Mouse (Mus musculus): ENCODE data around the gene Coro2a.
"Not testable (repeated sequence)": the region's sequence is repeated elsewhere in the genome, so short reads cannot be mapped to it uniquely, and the experiment has no call there.

Coro2a gene

GRCm38 (mm10) chr4:46601844-46602423 is at the start of gene Coro2a:
Gene Coro2a (minus strand): TSS chr4:46602202.
- peak; percentile 89 to 97 for DNase-seq (ENCODE audit: inconsistent age in 2 of 2, low spot score in 1 of 2)

GRCm38 (mm10) chr4:46650086-46650753 is 48.2 kb upstream of the Coro2a start, which contains the start of gene Tbc1d2:
Gene Tbc1d2 (minus strand): TSS chr4:46650209.
- DNase-seq (ENCODE audit: inconsistent age in 2 of 2, low spot score in 1 of 2): peak; percentile 96 to 99

- no peak for DNase-seq (ENCODE audit: inconsistent age in 2 of 2, low spot score in 1 of 2)
Observed at GRCm38 (mm10) chr4:46649161-46649560, 47.2 kb upstream of the Coro2a start.

- no peak for DNase-seq (ENCODE audit: inconsistent age in 2 of 2, low spot score in 1 of 2)
Observed at GRCm38 (mm10) chr4:46643676-46644112, 41.7 kb upstream of the Coro2a start.

GRCm38 (mm10) chr4:46642924-46643675 is 41.1 kb upstream of the Coro2a start:
- peak in 1 of 2 experiments; percentile 41 for DNase-seq (ENCODE audit: inconsistent age in 2 of 2, low spot score in 1 of 2)

- DNase-seq (ENCODE audit: inconsistent age in 2 of 2, low spot score in 1 of 2): no peak
Observed at GRCm38 (mm10) chr4:46641283-46641682, 39.3 kb upstream of the Coro2a start.

- DNase-seq (ENCODE audit: inconsistent age in 2 of 2, low spot score in 1 of 2): peak; percentile 76 to 85
Observed at GRCm38 (mm10) chr4:46639866-46640265, 37.9 kb upstream of the Coro2a start.

GRCm38 (mm10) chr4:46637250-46637649 is 35.2 kb upstream of the Coro2a start:
- not testable (repeated sequence) for DNase-seq (ENCODE audit: inconsistent age in 2 of 2, low spot score in 1 of 2)

- DNase-seq (ENCODE audit: inconsistent age in 2 of 2, low spot score in 1 of 2): no peak
Observed at GRCm38 (mm10) chr4:46635702-46636430, 33.9 kb upstream of the Coro2a start.

GRCm38 (mm10) chr4:46634881-46635280 is 32.9 kb upstream of the Coro2a start:
- no peak for DNase-seq (ENCODE audit: inconsistent age in 2 of 2, low spot score in 1 of 2)

GRCm38 (mm10) chr4:46633565-46633964 is 31.6 kb upstream of the Coro2a start:
- DNase-seq (ENCODE audit: inconsistent age in 2 of 2, low spot score in 1 of 2): not testable (repeated sequence)

- DNase-seq (ENCODE audit: inconsistent age in 2 of 2, low spot score in 1 of 2): no peak
Observed at GRCm38 (mm10) chr4:46632465-46632864, 30.5 kb upstream of the Coro2a start.

GRCm38 (mm10) chr4:46630390-46630789 is 28.4 kb upstream of the Coro2a start:
- DNase-seq (ENCODE audit: inconsistent age in 2 of 2, low spot score in 1 of 2): peak in 1 of 2 experiments; percentile 58

- DNase-seq (ENCODE audit: inconsistent age in 2 of 2, low spot score in 1 of 2): peak in 1 of 2 experiments; percentile 57
Observed at GRCm38 (mm10) chr4:46628873-46629272, 26.9 kb upstream of the Coro2a start.

GRCm38 (mm10) chr4:46628081-46628480 is 26.1 kb upstream of the Coro2a start:
- no peak for DNase-seq (ENCODE audit: inconsistent age in 2 of 2, low spot score in 1 of 2)

GRCm38 (mm10) chr4:46625101-46625500 is 23.1 kb upstream of the Coro2a start:
- DNase-seq (ENCODE audit: inconsistent age in 2 of 2, low spot score in 1 of 2): no peak

- DNase-seq (ENCODE audit: inconsistent age in 2 of 2, low spot score in 1 of 2): no peak
Observed at GRCm38 (mm10) chr4:46623007-46623406, 21.0 kb upstream of the Coro2a start.

GRCm38 (mm10) chr4:46620946-46621345 is 18.9 kb upstream of the Coro2a start:
- DNase-seq (ENCODE audit: inconsistent age in 2 of 2, low spot score in 1 of 2): no peak

- DNase-seq (ENCODE audit: inconsistent age in 2 of 2, low spot score in 1 of 2): no peak
Observed at GRCm38 (mm10) chr4:46620330-46620729, 18.3 kb upstream of the Coro2a start.

GRCm38 (mm10) chr4:46618196-46618817 is 16.3 kb upstream of the Coro2a start:
- DNase-seq (ENCODE audit: inconsistent age in 2 of 2, low spot score in 1 of 2): no peak

- DNase-seq (ENCODE audit: inconsistent age in 2 of 2, low spot score in 1 of 2): no peak
Observed at GRCm38 (mm10) chr4:46617408-46617807, 15.4 kb upstream of the Coro2a start.
